Mouse (Mus musculus): ENCODE data around the gene Vkorc1. TPM values are rescaled to one million over a fixed set of nuclear protein-coding genes. Genes with fewer than 3 reads are reported as not detected.

The Vkorc1 gene
- polyA plus RNA-seq (2021; fragmentation: Nextera tagmentation) = 88.5 and 90.1 TPM in 2 replicates
- long read RNA-seq, experiment 1, transcript Vkorc1-201 (3 exons, 748 nt) = major isoform, 10 of 11 reads
- long read RNA-seq, experiment 1, partial matches to known transcripts = 1 of 11 reads
- long read RNA-seq, experiment 1, other reads (novel, unspliced or antisense) = 0 of 11 reads
- long read RNA-seq, experiment 2, transcript Vkorc1-201 (3 exons, 748 nt) = major isoform, 60 of 62 reads
- long read RNA-seq, experiment 2, partial matches to known transcripts = 2 of 62 reads
- long read RNA-seq, experiment 2, other reads (novel, unspliced or antisense) = 0 of 62 reads

DNA sequence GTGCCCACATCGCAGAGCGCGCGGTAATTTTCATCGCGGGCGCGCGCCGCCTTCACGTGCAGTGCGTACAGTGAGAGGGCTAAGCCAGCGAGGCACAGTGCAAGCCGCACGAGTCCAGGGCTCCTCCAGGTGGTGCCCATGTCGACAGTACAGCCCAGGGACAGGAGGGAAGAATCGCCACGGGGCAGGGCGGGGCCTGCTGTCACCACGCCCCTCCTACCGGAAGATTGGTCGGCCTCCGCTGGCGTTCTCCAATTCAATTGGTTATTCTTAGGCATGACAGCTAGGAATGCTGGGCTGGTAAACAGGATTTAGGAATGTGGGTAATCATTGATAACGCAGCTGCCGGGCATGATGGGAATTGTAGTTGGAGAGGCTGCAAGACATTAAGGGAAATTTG, at the start of gene Vkorc1, which contains the start of gene Gm21974:
Gene Vkorc1 (minus strand): TSS at position 176 of the 400 bp plus-strand sequence.
Gene Gm21974 (minus strand): TSS at position 13 of the 400 bp plus-strand sequence.

GRCm38 (mm10) chr7:127929923-127930322, 34.5 kb upstream of the Vkorc1 start, which contains the start of gene Prss8:
Gene Prss8 (minus strand): TSS chr7:127930104.

GRCm38 (mm10) chr7:127912190-127912871, 16.9 kb upstream of the Vkorc1 start, which contains the start of gene Kat8:
Gene Kat8 (plus strand): TSS chr7:127912516.

DNA sequence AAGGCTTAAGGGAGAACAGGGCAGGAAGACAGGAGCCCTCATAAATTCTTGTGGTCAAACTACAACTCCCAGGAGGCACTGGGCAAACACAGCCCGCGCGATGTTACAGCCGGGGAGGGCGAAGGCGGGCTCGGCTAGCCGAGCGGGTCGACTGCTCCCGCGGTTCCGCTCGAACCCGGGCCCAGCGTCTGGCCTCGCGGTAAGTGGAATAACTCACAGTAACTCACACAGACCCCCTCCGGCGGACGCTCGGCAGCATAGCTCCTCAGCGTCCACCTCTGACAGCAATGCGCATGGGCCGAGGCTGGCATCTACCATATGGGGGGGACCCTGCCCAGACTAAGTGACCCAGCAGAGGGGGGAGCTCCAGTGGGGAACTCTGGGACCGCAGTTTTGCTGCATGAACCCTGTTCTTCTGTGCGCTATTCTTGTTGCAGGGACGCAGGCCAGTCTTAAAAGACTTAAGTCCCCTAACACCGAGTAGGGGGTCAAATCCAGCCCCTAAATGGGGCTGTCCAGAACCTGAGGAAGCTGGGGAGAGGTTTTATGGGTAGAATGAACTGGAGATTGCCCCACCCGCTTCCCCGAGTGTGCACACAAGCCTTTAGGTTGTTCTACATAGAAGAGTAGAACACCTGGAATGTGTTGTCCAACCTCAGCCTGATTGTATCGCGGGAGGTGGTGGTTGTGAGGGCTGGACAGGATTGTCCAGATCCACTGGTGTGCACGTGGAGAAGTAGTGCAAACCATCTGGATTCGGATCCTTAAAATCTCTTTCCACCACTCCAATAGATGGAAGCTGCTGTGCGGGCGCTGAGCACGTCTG, 8.8 kb upstream of the Vkorc1 start, which contains the start of gene Bckdk:
Gene Bckdk (plus strand): TSS at position 112 of the 826 bp plus-strand sequence.

DNA sequence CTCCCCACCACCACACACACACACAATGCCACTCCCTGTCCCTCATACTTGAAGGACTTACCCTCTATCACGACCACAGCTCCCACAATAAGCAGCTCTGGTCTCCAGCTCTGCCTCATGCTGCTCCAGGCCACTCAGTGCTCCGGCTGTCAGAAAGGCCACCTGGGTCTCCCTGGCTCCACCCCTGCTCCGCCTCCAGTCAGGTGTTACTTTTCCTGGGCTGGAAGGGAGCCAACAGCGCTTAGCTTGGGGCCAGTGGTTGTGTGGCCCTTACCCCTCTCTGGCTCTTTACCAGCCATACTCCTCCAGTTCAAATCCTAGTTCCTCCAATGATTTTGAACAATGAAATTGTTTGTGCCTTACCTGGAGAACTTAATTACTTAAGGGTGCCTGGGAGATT, 4.6 kb downstream of the Vkorc1 start, which contains the start of gene Prss53:
Gene Prss53 (minus strand): TSS at position 173 of the 400 bp plus-strand sequence.

DNA sequence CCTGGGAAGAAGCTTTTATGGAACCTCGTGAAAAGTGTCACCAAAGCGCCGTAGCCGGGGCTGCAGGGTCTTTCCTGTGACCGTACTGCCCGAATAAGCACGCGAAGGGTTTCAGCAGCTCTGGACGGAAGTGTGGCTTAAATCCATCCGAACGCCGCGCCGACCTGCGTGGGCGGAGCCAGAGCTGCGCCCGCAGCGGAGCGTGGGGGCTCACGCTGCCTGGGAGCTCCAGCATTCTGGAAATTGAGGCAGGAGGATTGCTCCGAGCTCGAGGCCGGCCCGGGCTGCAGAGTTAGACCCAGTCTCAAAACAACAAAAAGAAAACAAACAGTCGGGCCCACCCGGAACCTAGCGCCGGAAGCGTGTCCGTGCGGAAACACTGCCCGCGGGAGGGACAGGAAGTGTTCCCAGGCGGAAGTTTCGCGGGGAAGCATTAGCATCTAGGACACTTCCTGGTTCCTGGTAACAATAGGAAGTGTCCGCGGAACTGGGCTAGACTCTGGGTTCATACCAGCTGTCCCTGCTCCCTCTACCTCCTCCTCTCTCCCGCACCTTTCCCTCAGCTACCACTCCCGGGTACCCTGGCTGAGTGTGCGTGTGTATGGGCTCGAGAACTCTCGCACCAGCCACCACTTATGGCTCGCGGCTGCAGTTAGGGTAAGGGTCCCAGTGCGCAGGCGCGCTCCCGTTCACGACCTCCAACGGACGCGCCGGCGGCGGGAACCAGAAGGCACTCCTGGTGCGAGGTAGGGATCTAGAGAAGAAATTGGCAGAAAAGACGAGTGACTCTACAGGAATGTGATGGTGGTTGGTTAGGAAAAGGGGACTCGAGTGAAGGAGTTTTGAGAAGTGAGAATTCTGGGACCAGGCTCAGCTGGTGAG, 18.7 kb downstream of the Vkorc1 start, which contains the start of gene Zfp668:
Gene Zfp668 (minus strand): TSS at position 362 of the 882 bp plus-strand sequence.

DNA sequence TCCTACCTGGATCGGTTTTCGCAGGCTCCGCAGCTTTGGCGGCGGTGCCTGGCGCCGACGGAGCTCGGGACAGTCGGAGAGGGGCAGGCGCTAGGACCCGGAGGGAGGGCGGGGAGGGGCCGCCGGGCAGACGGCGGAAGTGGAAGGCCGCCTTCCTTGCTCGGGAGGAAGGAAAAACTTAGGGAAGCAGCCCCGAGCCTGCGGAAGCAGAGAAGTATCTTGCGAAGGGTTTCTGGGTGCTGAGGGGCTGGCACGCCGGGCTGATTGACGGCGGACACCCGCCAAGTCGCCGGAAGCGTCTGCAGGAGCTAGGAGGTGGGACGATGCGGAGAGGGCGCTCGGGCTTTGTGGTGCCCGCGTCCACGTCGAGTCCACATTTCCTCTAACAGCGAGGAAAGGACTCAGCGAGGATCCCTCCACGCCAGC, 19.4 kb downstream of the Vkorc1 start, which contains the start of gene Zfp646:
Gene Zfp646 (plus strand): TSS at position 181 of the 426 bp plus-strand sequence.

Other genes starting within 250 kb of the Vkorc1 start
- gene Bcl7c, start 186.7 kb downstream of the Vkorc1 start, polyA plus RNA-seq (2021; fragmentation: Nextera tagmentation) = 3.8 and 12.7 TPM in 2 replicates
- 0.44 and 3.5 TPM in 2 replicates for gene Ctf1, start 182.9 kb downstream of the Vkorc1 start, polyA plus RNA-seq (2021; fragmentation: Nextera tagmentation)
- gene Ctf2, start 163.5 kb downstream of the Vkorc1 start, polyA plus RNA-seq (2021; fragmentation: Nextera tagmentation) = 0.06 TPM in 1 of 2 replicates, not detected in the other
- gene Fbxl19, start 151.1 kb downstream of the Vkorc1 start, polyA plus RNA-seq (2021; fragmentation: Nextera tagmentation) = 0.92 and 1.6 TPM in 2 replicates
- 18.3 and 21.9 TPM in 2 replicates for gene Orai3, start 125.8 kb downstream of the Vkorc1 start, polyA plus RNA-seq (2021; fragmentation: Nextera tagmentation)
- 5.7 and 26.7 TPM in 2 replicates for gene Setd1a, start 118.9 kb downstream of the Vkorc1 start, polyA plus RNA-seq (2021; fragmentation: Nextera tagmentation)
- gene Gm49388, start 110.0 kb downstream of the Vkorc1 start, polyA plus RNA-seq (2021; fragmentation: Nextera tagmentation) = not detected in 2 replicates
- 5.9 and 9.1 TPM in 2 replicates for gene Hsd3b7, start 95.0 kb downstream of the Vkorc1 start, polyA plus RNA-seq (2021; fragmentation: Nextera tagmentation)
- 12.9 and 16.7 TPM in 2 replicates for gene Stx4a, start 71.3 kb downstream of the Vkorc1 start, polyA plus RNA-seq (2021; fragmentation: Nextera tagmentation)
- gene Stx1b, start 71.1 kb downstream of the Vkorc1 start, polyA plus RNA-seq (2021; fragmentation: Nextera tagmentation) = 37.7 and 70.1 TPM in 2 replicates
- 4.4 and 5.4 TPM in 2 replicates for gene Zfp646, start 19.4 kb downstream of the Vkorc1 start, polyA plus RNA-seq (2021; fragmentation: Nextera tagmentation)
- gene Zfp668, start 18.8 kb downstream of the Vkorc1 start, polyA plus RNA-seq (2021; fragmentation: Nextera tagmentation) = 9.6 and 10.1 TPM in 2 replicates
- gene Prss53, start 4.6 kb downstream of the Vkorc1 start, polyA plus RNA-seq (2021; fragmentation: Nextera tagmentation) = 0.63 and 0.69 TPM in 2 replicates
- gene Gm21974, start 163 bp downstream of the Vkorc1 start, polyA plus RNA-seq (2021; fragmentation: Nextera tagmentation) = 0.19 TPM in 1 of 2 replicates, not detected in the other
- 46.2 and 65.9 TPM in 2 replicates for gene Bckdk, start 8.5 kb upstream of the Vkorc1 start, polyA plus RNA-seq (2021; fragmentation: Nextera tagmentation)
- gene Kat8, start 16.9 kb upstream of the Vkorc1 start, polyA plus RNA-seq (2021; fragmentation: Nextera tagmentation) = 15.4 and 18.4 TPM in 2 replicates
- gene Prss8, start 34.5 kb upstream of the Vkorc1 start, polyA plus RNA-seq (2021; fragmentation: Nextera tagmentation) = 0.06 TPM in 1 of 2 replicates, not detected in the other
- gene Prss36, start 51.1 kb upstream of the Vkorc1 start, polyA plus RNA-seq (2021; fragmentation: Nextera tagmentation) = 15.3 and 15.8 TPM in 2 replicates
- 10.8 and 13.0 TPM in 2 replicates for gene Fus, start 71.8 kb upstream of the Vkorc1 start, polyA plus RNA-seq (2021; fragmentation: Nextera tagmentation)
- 15.8 and 26.1 TPM in 2 replicates for gene Pycard, start 98.2 kb upstream of the Vkorc1 start, polyA plus RNA-seq (2021; fragmentation: Nextera tagmentation)
- not detected in 2 replicates for gene Trim72, start 108.3 kb upstream of the Vkorc1 start, polyA plus RNA-seq (2021; fragmentation: Nextera tagmentation)
- 2.4 and 2.5 TPM in 2 replicates for gene Itgam, start 167.0 kb upstream of the Vkorc1 start, polyA plus RNA-seq (2021; fragmentation: Nextera tagmentation)
- gene Gm49368, start 167.1 kb upstream of the Vkorc1 start, polyA plus RNA-seq (2021; fragmentation: Nextera tagmentation) = 0.03 TPM in 1 of 2 replicates, not detected in the other
- gene Itgax, start 233.9 kb upstream of the Vkorc1 start, polyA plus RNA-seq (2021; fragmentation: Nextera tagmentation) = 0.11 and 0.14 TPM in 2 replicates

Measured in left cerebral cortex, adult 6 months (tissue).